Mouse (Mus musculus): ENCODE measurements at regions not wholly inside any gene's neighbourhood (a gene's known extent, or its start where the extent isn't known, plus 50 kb on each side); places are given as distances from the start of the nearest gene placed in this dataset.

DNA sequence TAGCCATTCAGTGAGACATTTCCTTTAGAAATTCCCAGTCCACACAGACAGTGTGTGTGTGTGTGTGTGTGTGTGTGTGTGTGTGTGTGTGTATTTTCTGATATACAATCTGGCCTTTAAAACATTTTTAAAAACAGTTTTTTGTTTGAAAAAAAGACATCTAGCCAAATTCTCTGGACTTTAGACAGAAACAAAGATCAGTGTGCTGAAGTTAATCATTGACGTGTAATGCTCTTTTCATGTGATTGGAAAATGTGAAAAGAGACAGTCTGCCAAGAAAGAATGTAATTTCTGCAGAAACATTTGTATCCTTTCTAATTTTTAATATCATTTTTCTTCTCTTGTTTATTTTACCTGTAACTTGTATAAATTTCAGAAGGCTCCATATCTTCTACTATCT lies 127.7 kb upstream of the Klf12 start:
- H3K27ac ChIP-seq: no peak overlapping the region
- ATAC-seq (no peak), DNase-seq (ENCODE audit: low spot score) (no peak)
- H3K9me3 ChIP-seq (ENCODE audit: low read length): no peaks in the 10 kb centered on the region
- 87% methylated on average over 1 of the region's 1 CpGs for WGBS
- H3K4me1 ChIP-seq (ENCODE audit: insufficient read depth, low read length): no peaks in the 10 kb centered on the region
- no peak overlapping the region for H3K9ac ChIP-seq (replicated peaks; ENCODE audit: low read length)
- no peak for TF ChIP-seq CTCF (IDR thresholded peaks at IDR 0.05; ENCODE audit: low read depth)
- H3K36me3 ChIP-seq (ENCODE audit: insufficient read depth, low read length): no peaks in the 10 kb centered on the region
- H3K4me2 ChIP-seq (ENCODE audit: low read depth, low read length): no peak overlapping the region
- no peaks in the 10 kb centered on the region for H3K27me3 ChIP-seq (ENCODE audit: insufficient read depth, low read length)
- H3K4me3 ChIP-seq (ENCODE audit: low read length): no peak overlapping the region

DNA sequence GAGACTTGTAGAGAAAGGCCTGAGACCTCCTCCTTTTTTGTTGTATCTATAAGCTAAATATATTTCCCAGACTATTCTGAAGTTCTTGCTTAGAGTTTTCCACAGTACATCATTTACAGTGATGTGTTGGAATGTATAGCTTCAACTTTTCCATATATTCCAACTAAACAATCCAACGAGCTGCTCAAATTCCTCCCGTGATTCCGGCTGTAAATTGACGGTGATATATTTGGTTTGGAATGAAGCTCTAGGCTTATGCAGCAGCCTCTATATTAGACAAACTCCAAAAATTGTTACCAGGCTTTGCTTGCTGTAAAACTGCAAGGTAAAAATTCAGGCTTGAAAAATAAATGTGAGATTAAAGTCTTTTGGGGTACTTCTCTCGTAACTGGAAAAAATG lies 112.7 kb upstream of the Klf12 start:
- Histone ChIP-seq H3K9ac (replicated peaks; ENCODE audit: low read length) (no peak overlapping the region), H3K4me1 (ENCODE audit: insufficient read depth, low read length) (no peaks in the 10 kb centered on the region), H3K27ac (no peak overlapping the region), H3K4me3 (ENCODE audit: low read length) (no peak overlapping the region), H3K36me3 (ENCODE audit: insufficient read depth, low read length) (no peaks in the 10 kb centered on the region), H3K9me3 (ENCODE audit: low read length) (no peaks in the 10 kb centered on the region), H3K4me2 (ENCODE audit: low read depth, low read length) (no peak overlapping the region), H3K27me3 (ENCODE audit: insufficient read depth, low read length) (no peaks in the 10 kb centered on the region)
- no peak for TF ChIP-seq CTCF (IDR thresholded peaks at IDR 0.05; ENCODE audit: low read depth)
- DNase-seq (ENCODE audit: low spot score) (no peak), ATAC-seq (no peak)
- 89% methylated on average over 5 of the region's 5 CpGs for whole genome bisulfite sequencing

DNA sequence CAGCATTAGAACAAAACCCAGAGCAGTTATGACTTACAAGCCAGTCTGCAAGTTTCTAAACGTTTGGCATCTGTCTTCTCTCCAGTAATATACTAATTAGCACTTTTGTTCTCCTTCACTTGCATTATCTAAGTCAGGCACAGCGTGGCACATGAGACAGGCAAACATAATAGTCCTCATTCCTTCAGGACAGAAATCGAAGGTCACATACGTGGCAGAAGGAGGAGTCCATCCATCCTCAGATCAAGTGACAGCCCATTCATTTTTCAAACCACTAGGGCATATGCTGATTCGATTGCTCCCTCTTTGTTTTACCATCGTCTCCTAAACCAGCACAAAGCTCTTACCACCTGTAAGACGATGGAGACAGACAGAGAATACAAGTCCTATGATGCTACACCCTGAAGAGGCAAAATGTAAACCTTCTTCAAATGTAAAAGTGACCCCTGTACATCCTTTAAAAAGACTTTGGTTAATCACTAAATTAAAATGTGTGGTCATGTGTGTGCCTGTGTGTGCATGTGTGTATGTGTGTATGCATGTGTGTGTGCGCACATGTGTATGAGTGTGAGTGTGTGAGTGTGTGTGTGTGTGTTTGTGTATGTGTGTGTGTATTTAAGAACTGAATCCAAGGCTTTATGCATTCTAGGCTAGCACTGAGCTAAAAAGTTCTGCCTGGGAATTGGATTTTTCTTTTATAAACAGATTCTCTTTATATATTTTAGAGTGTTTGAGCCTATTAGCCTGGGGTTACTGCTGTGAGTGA lies 90.9 kb upstream of the Klf12 start:
- H3K27ac ChIP-seq: peak overlapping the region; percentile 58
- DNase-seq (ENCODE audit: low spot score): peak; percentile 39
- peaks cover 5% of the 10 kb centered on the region; the same call in 1 of the 2 replicates for H3K4me1 ChIP-seq (ENCODE audit: insufficient read depth, low read length)
- H3K4me2 ChIP-seq (ENCODE audit: low read depth, low read length): peak overlapping the region; percentile 57
- H3K27me3 ChIP-seq (ENCODE audit: insufficient read depth, low read length): no peaks in the 10 kb centered on the region
- 0 out of 2 replicates have a peak, but pooled peaks have one; percentile 19 for TF ChIP-seq CTCF (IDR thresholded peaks at IDR 0.05; ENCODE audit: low read depth)
- ATAC-seq: peak; percentile 83
- H3K9me3 ChIP-seq (ENCODE audit: low read length): no peaks in the 10 kb centered on the region
- H3K36me3 ChIP-seq (ENCODE audit: insufficient read depth, low read length): no peaks in the 10 kb centered on the region
- H3K9ac ChIP-seq (replicated peaks; ENCODE audit: low read length): peak overlapping the region; percentile 33
- 21% methylated on average over 8 of the region's 8 CpGs for WGBS
- peak overlapping the region; percentile 22 for H3K4me3 ChIP-seq (ENCODE audit: low read length)

- Histone ChIP-seq H3K9me3 (ENCODE audit: low read length) (no peaks in the 10 kb centered on the region), H3K27me3 (ENCODE audit: insufficient read depth, low read length) (no peaks in the 10 kb centered on the region), H3K4me3 (ENCODE audit: low read length) (peak overlapping the region; percentile 22), H3K36me3 (ENCODE audit: insufficient read depth, low read length) (no peaks in the 10 kb centered on the region), H3K4me2 (ENCODE audit: low read depth, low read length) (peak overlapping the region; percentile 57), H3K4me1 (ENCODE audit: insufficient read depth, low read length) (peaks cover 5% of the 10 kb centered on the region; the same call in 1 of the 2 replicates), H3K27ac (peak overlapping the region; percentile 58), H3K9ac (replicated peaks; ENCODE audit: low read length) (peak overlapping the region; percentile 33)
- DNase-seq (ENCODE audit: low spot score): peak; percentile 80
- 21% methylated on average over 18 of the region's 18 CpGs for WGBS
- TF ChIP-seq CTCF (IDR thresholded peaks at IDR 0.05; ENCODE audit: low read depth): no peak
- peak; percentile 91 for ATAC-seq
These were observed 90.2 kb upstream of the Klf12 start for GRCm38 (mm10) chr14:100374494-100375217.

- Histone ChIP-seq H3K4me1 (ENCODE audit: insufficient read depth, low read length) (peaks cover 3% of the 10 kb centered on the region; the same call in 1 of the 2 replicates), H3K36me3 (ENCODE audit: insufficient read depth, low read length) (no peaks in the 10 kb centered on the region), H3K27me3 (ENCODE audit: insufficient read depth, low read length) (no peaks in the 10 kb centered on the region), H3K27ac (no peak overlapping the region), H3K4me3 (ENCODE audit: low read length) (no peak overlapping the region), H3K9me3 (ENCODE audit: low read length) (no peaks in the 10 kb centered on the region), H3K9ac (replicated peaks; ENCODE audit: low read length) (no peak overlapping the region), H3K4me2 (ENCODE audit: low read depth, low read length) (no peak overlapping the region)
- DNase-seq (ENCODE audit: low spot score) (peak; percentile 25), ATAC-seq (0 out of 2 replicates have a peak, but pooled peaks have one; percentile 45)
- 40% methylated on average over 5 of the region's 5 CpGs for WGBS
- no peak for TF ChIP-seq CTCF (IDR thresholded peaks at IDR 0.05; ENCODE audit: low read depth)
These were observed 81.9 kb upstream of the Klf12 start for GRCm38 (mm10) chr14:100366234-100366864.

GRCm38 (mm10) chr14:100362786-100363185 lies 78.3 kb upstream of the Klf12 start:
- no peak overlapping the region for H3K9ac ChIP-seq (replicated peaks; ENCODE audit: low read length)
- H3K27me3 ChIP-seq (ENCODE audit: insufficient read depth, low read length): no peaks in the 10 kb centered on the region
- H3K4me1 ChIP-seq (ENCODE audit: insufficient read depth, low read length): peaks cover 3% of the 10 kb centered on the region; the same call in 1 of the 2 replicates
- DNase-seq (ENCODE audit: low spot score) (no peak), ATAC-seq (no peak)
- TF ChIP-seq CTCF (IDR thresholded peaks at IDR 0.05; ENCODE audit: low read depth): no peak
- H3K4me3 ChIP-seq (ENCODE audit: low read length): no peak overlapping the region
- no peaks in the 10 kb centered on the region for H3K36me3 ChIP-seq (ENCODE audit: insufficient read depth, low read length)
- 65% methylated on average over 3 of the region's 3 CpGs for WGBS
- H3K9me3 ChIP-seq (ENCODE audit: low read length): no peaks in the 10 kb centered on the region
- H3K27ac ChIP-seq: no peak overlapping the region
- H3K4me2 ChIP-seq (ENCODE audit: low read depth, low read length): no peak overlapping the region

Data from hindbrain, postnatal 0 days (tissue).